ENCODE assay signal across 25 mouse cellular contexts in the genomic region with DNA sequence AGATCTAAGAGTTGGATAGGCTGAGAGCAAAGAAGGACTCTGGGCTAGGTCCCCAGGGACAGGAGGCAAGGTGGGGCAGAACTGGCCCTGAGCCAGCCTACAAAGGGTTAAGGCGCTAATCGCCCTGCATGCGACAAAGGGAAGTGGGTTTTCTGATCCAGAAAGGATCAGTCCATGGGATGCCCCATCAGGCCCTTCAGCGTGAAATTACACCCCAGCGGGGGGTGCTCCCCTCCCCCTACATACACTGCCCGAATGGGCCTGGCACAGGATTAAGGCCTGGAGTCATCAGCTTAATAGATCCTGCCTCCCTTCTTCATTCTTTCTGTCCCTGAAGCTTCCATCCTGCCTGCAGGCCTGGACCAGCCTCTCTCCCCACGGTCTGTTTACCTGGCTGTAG. TPM values are rescaled to one million over a fixed set of nuclear protein-coding genes. Genes with fewer than 3 reads are reported as not detected.
DNase-seq lines count a peak whose midpoint lies in the region; ATAC-seq lines count a peak whose summit lies in the region.
"Had no signal": no experiment of that assay in that cellular context is flagged by ENCODE, and none has a peak within 500 bp of the region (broad histone marks: within the 10 kb centered on the region; RNA-seq: fewer than 3 reads in every experiment).

No protein-coding gene starts in this region.

- no peaks in the 10 kb centered on the region for H3K36me3 ChIP-seq in embryonic facial prominence, embryonic 10.5 days (replicated peaks)
- H3K36me3 ChIP-seq in midbrain, embryonic 15.5 days (replicated peaks) = no peaks in the 10 kb centered on the region
- H3K36me3 ChIP-seq: embryonic facial prominence, embryonic 15.5 days; forebrain, embryonic 15.5 days; heart, embryonic 15.5 days; hindbrain, embryonic 15.5 days had no signal

- no peak overlapping the region for H3K9ac ChIP-seq in midbrain, embryonic 15.5 days
- H3K9ac ChIP-seq: embryonic facial prominence, embryonic 15.5 days; forebrain, embryonic 15.5 days; heart, embryonic 15.5 days; hindbrain, embryonic 15.5 days; liver, embryonic 14.5 days had no signal

- no peak overlapping the region for H3K4me3 ChIP-seq in embryonic facial prominence, embryonic 10.5 days
- no peak overlapping the region for H3K4me3 ChIP-seq in midbrain, embryonic 15.5 days
- H3K4me3 ChIP-seq: embryonic facial prominence, embryonic 15.5 days; forebrain, embryonic 15.5 days; heart, embryonic 15.5 days; hindbrain, embryonic 15.5 days had no signal

- peaks cover 21% of the 10 kb centered on the region for H3K4me1 ChIP-seq in embryonic facial prominence, embryonic 10.5 days
- H3K4me1 ChIP-seq in midbrain, embryonic 15.5 days = peaks cover 26% of the 10 kb centered on the region
- H3K4me1 ChIP-seq: embryonic facial prominence, embryonic 15.5 days; heart, embryonic 15.5 days had no signal

- peaks cover 91% of the 10 kb centered on the region for H3K27me3 ChIP-seq in embryonic facial prominence, embryonic 10.5 days (replicated peaks; ENCODE audit: low read depth, poor library complexity, severe bottlenecking)
- peaks cover 48% of the 10 kb centered on the region for H3K27me3 ChIP-seq in midbrain, embryonic 15.5 days (replicated peaks)

- intact Hi-C loops in left cerebral cortex, postnatal 4 days (cut with DNase I) = loop anchor here (10.0 kb wide), 1 partner anchor 159 kb away; no protein-coding TSS in a partner anchor
- intact Hi-C loops in left cerebral cortex, postnatal 14 days (cut with DNase I) = no loop called here

- no peaks in the 10 kb centered on the region for H3K9me3 ChIP-seq in embryonic facial prominence, embryonic 10.5 days
- H3K9me3 ChIP-seq in midbrain, embryonic 15.5 days = no peaks in the 10 kb centered on the region; the same call in 1 of the 2 replicates
- H3K9me3 ChIP-seq: embryonic facial prominence, embryonic 15.5 days; forebrain, embryonic 15.5 days; heart, embryonic 15.5 days; hindbrain, embryonic 15.5 days had no signal

- WGBS in embryonic facial prominence, embryonic 10.5 days = 3% methylated on average over 7 of the region's 7 CpGs
- 3% methylated on average over 7 of the region's 7 CpGs for WGBS in midbrain, embryonic 15.5 days

- ATAC-seq in midbrain, embryonic 15.5 days (replicated peaks) = 0 out of 2 replicates have a peak, but pooled peaks have one; percentile 31
- ATAC-seq: CD4-positive, CD25-positive, alpha-beta regulatory T cell, adult 4 months; forebrain, embryonic 15.5 days had no signal

- no peak overlapping the region for H3K27ac ChIP-seq in embryonic facial prominence, embryonic 10.5 days (replicated peaks)
- no peak overlapping the region for H3K27ac ChIP-seq in midbrain, embryonic 15.5 days
- H3K27ac ChIP-seq: embryonic facial prominence, embryonic 15.5 days; forebrain, embryonic 15.5 days; heart, embryonic 15.5 days; hindbrain, embryonic 15.5 days; liver, embryonic 14.5 days had no signal

- H3K4me2 ChIP-seq in midbrain, embryonic 15.5 days = no peak overlapping the region
- H3K4me2 ChIP-seq: embryonic facial prominence, embryonic 15.5 days; forebrain, embryonic 15.5 days; heart, embryonic 15.5 days; hindbrain, embryonic 15.5 days had no signal

- DNase-seq in left cerebral cortex, postnatal 4 days = peak; percentile 80
- DNase-seq in left cerebral cortex, postnatal 14 days (ENCODE audit: low spot score in 2 of 2) = no peak
- peak; percentile 24 for DNase-seq in embryonic facial prominence, embryonic 10.5 days (ENCODE audit: low spot score)
- no peak for DNase-seq in thymus, postnatal 14 days
- DNase-seq in heart, adult 18-20 months = no peak
- no peak for DNase-seq in urinary bladder, adult 18-20 months (ENCODE audit: low spot score in 2 of 2)
- DNase-seq: adrenal gland, postnatal 10 days; cerebellum, adult 9-11 months; kidney, adult 2 months; kidney, postnatal 25 days; layer of hippocampus, postnatal 36 days; lung, postnatal 14 days; thymus, postnatal 4 days had no signal

RNA-seq across cellular contexts. Expression of a gene that starts 15.2 kb away (rescaled TPM):
- total RNA-seq in left cerebral cortex, postnatal 4 days (2021) = under 1 TPM; 0.24 to 0.36 TPM
- total RNA-seq in left cerebral cortex, postnatal 14 days (2021) = under 1 TPM in 1 of 2 experiments, not detected in 1; 0.21 TPM
- polyA plus RNA-seq in embryonic facial prominence, embryonic 10.5 days (2016; fragmentation: Nextera tagmentation; extraction: Ambion mirVana) = 0.09 TPM in 1 of 2 replicates, not detected in the other
- 0.27 and 0.28 TPM in 2 replicates for polyA plus RNA-seq in midbrain, embryonic 15.5 days (2015; fragmentation: Nextera tagmentation; extraction: Ambion mirVana)
- total RNA-seq in heart, adult 18-20 months (2021) = not detected
- total RNA-seq: adrenal gland, postnatal 10 days; granulocyte monocyte progenitor cell, adult 5-6 weeks; layer of hippocampus, postnatal 36 days; megakaryocyte-erythroid progenitor cell, adult 5-6 weeks; MEL had no signal
- polyA plus RNA-seq: CD4-positive, CD25-positive, alpha-beta regulatory T cell, adult 4 months; heart, embryonic 15.5 days; kidney, adult 2 months; liver, embryonic 14.5 days; spleen, adult 2 months had no signal

RNA-seq across cellular contexts. Expression of a gene that starts 21.5 kb away (rescaled TPM):
- total RNA-seq in left cerebral cortex, postnatal 4 days (2021) = under 1 TPM in 1 of 2 experiments, not detected in 1; 0.32 TPM
- total RNA-seq in left cerebral cortex, postnatal 14 days (2021) = under 1 TPM; 0.17 to 0.64 TPM
- not detected in 2 replicates for polyA plus RNA-seq in embryonic facial prominence, embryonic 10.5 days (2016; fragmentation: Nextera tagmentation; extraction: Ambion mirVana)
- polyA plus RNA-seq in midbrain, embryonic 15.5 days (2015; fragmentation: Nextera tagmentation; extraction: Ambion mirVana) = 0.17 TPM in 1 of 2 replicates, not detected in the other
- total RNA-seq in heart, adult 18-20 months (2021) = not detected
- total RNA-seq: adrenal gland, postnatal 10 days; granulocyte monocyte progenitor cell, adult 5-6 weeks; megakaryocyte-erythroid progenitor cell, adult 5-6 weeks; MEL had no signal
- polyA plus RNA-seq: CD4-positive, CD25-positive, alpha-beta regulatory T cell, adult 4 months; embryonic facial prominence, embryonic 15.5 days; forebrain, embryonic 15.5 days; heart, embryonic 15.5 days; kidney, adult 2 months; limb, embryonic 11.5 days; spleen, adult 2 months had no signal

RNA-seq across cellular contexts. Expression of a gene that starts 34.0 kb away (rescaled TPM):
- total RNA-seq in left cerebral cortex, postnatal 4 days (2021) = under 1 TPM; 0.10 to 0.38 TPM
- under 1 TPM in 1 of 2 experiments, not detected in 1; 0.18 TPM for total RNA-seq in left cerebral cortex, postnatal 14 days (2021)
- polyA plus RNA-seq in embryonic facial prominence, embryonic 10.5 days (2016; fragmentation: Nextera tagmentation; extraction: Ambion mirVana) = 1.7 and 2.5 TPM in 2 replicates
- polyA plus RNA-seq in midbrain, embryonic 15.5 days (2015; fragmentation: Nextera tagmentation; extraction: Ambion mirVana) = 10.9 and 12.7 TPM in 2 replicates
- total RNA-seq in heart, adult 18-20 months (2021) = not detected
- total RNA-seq: adrenal gland, postnatal 10 days; granulocyte monocyte progenitor cell, adult 5-6 weeks; layer of hippocampus, postnatal 36 days; megakaryocyte-erythroid progenitor cell, adult 5-6 weeks had no signal
- polyA plus RNA-seq: CD4-positive, CD25-positive, alpha-beta regulatory T cell, adult 4 months; kidney, adult 2 months; liver, embryonic 14.5 days; spleen, adult 2 months had no signal

Comparison
In these comparisons a context has a peak if more than half of its experiments do, and no peak if none do; other contexts are left out.
1. DNase-seq: peak in left cerebral cortex, postnatal 4 days (single experiment) and embryonic facial prominence, embryonic 10.5 days (single experiment); none in left cerebral cortex, postnatal 14 days (0 of 2), thymus, postnatal 14 days (single experiment), heart, adult 18-20 months (0 of 2) and urinary bladder, adult 18-20 months (0 of 2).